Mouse (Mus musculus) adrenal gland, adult (tissue): ENCODE measurements around the gene Gm45844.
A peak's percentile ranks its signal among the peaks of the same experiment; 100 is the strongest.
"Not testable (repeated sequence)": the region's sequence is repeated elsewhere in the genome, so short reads cannot be mapped to it uniquely, and the experiment has no call there.

Source experiments
- DNase-seq, 2 experiments: peaks; one replicate each; pipeline ENCODE4 v3.0.0; 2022 to 2023; ENCODE audit warnings: low spot score in 1 of 2; ENCODE audit not compliant: inconsistent age in 2 of 2

Gene Gm45844

DNA sequence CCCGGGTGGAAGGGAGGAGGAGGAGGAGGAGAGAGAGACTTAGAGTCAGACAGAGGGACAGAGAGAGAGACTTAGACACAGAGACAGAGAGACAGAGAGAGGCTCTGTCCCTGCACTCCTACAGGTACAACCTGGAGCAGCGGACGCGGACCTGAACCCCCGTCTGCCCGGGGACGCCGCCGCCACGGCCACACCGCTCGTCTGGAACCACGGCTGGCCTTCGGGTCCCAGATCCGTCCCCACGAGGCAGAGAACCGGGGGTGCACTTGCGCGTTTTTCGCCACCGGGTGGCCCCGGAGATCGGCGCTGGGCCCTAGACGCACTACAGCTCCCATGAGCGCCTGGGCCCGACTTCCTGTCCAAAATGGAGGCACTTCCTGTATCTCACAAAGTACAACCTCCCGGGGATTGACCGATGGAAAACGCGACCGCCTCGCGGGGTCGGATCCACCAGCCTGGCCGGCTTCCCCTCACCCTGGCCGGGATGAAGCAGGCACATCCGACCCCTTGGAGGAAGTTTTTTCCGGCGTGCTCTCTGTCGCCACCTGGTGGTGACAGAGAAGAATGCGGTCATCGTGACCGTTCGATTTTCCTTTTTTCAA is at the start of gene Gm45844:
TSS of gene Gm45844 (minus strand) at position 324 of the 602 bp plus-strand sequence.
- DNase-seq, result peak; percentile 95 to 98

DNA sequence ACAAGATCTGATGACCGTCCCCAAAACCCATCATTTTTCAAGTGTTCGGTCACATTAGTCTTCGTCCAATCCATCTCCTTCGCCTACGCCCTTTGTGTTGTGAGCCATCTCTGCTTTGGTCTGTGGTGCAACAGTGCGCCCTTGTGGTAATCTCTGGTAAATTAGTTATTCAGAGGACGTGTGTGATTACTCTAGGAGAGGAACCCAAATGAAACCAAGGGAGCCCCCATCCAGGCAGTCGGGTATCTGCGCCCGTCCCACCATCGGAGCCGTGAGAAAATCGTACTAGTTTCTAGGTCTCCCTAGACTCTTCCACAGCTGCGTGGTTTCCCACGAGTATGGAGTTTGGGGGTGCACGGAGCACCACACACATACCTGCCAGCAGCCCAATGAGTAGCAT is 17.5 kb upstream of the Gm45844 start:
- DNase-seq, result peak; percentile 43 to 86

DNA sequence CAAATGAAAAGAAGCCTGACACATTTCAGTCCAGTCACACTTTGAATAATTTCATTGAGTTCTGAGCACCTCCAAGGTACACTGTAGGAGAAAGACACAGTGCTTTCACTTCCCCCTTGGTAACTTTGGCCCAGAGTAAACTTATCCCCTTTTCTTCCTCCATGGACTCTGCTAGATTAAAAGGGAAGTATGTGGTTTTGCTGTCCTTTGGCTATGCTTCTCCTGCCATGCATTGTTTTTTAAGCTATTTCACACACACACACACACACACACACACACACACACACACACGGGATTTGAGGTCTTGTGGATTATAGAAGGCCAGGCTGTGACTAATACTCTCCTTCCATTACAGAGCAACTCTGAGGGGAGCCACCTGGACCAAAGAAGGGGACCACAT is 3.3 kb upstream of the Gm45844 start:
- DNase-seq, result peak in 1 of 2 experiments; percentile 42

DNA sequence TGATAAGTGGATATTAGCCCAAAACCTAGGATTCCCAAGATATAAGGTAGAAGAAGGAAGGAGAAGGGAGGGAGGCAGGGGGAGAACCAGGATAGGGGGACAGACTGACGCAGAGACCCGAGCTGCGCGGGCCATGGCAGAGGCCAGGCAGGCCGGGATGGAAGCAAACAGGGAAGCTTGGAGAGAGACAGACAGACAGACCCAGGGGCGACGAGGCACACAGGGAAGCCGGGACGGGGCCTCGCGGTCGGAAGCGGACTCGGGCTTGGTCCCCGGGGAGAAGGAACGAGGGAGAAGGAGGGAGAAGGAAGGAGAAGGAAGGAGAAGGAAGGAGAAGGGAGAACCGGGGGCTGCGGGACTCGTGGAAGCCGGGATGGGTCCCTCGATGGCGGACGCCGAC is 533 bp downstream of the Gm45844 start:
- DNase-seq, result peak in 1 of 2 experiments; percentile 50

DNA sequence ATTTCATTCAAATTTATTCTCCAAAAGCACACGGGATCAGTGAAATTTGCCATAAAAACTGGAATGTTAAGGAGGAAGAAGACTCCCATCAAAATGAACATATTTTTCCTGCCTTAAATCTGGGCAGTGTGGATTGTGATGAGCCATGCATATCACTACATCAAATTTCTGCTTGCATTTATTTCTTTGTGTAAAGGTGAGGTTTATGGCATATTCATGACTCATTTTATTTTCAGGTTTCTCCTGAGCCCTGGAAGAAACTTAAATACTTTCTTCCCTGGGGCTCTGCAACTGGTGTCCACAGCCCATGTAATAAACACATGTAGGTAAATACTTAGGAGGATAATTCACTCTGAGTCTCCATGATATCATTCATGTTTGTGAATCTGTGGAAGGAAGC is 30.9 kb downstream of the Gm45844 start, which contains the start of gene Vmn2r29:
TSS of gene Vmn2r29 (minus strand) at position 101 of the 400 bp plus-strand sequence.
- not testable (repeated sequence) for DNase-seq

DNA sequence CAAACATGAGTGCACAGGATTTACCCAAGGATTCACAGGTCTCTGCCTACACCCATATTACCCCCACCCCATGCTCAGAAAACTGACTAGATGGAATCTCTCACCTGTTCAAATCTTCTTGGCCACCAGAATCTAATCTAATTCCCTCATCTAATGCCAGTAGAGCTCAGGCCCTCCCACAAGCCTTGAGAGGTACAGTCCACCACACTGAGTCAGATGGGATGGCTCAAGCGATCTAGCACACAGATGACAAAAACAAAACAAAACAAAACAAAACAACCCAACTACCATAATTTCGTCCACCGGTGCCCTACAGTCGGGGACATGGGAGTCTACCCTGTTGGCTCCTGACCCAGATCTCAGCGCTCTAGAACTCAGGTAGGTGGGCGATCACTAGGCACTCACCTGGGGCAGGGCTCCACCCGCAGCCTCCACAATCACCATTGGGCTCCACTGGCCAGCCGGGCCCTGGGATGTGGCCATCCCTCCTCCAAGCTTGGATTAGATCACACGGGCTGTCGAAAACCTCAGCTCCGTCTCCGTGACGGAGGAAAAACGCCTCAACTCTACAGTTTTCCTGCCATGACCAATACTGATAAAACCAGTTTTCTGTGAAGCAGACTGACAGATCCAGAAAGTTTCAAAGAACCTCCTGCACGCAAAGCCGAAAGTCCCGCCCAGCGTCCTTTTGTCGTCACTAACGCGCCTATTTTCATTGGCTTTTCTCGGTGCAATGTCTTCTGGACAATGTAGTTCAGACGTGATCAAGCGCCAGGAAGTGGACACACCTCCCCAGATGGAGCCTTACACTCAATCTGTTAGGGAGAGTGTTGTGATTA is 68.6 kb downstream of the Gm45844 start, which contains the start of gene Zfp772:
TSS of gene Zfp772 (minus strand) at position 686 of the 839 bp plus-strand sequence.
- DNase-seq, result peak; percentile 52 to 86

DNA sequence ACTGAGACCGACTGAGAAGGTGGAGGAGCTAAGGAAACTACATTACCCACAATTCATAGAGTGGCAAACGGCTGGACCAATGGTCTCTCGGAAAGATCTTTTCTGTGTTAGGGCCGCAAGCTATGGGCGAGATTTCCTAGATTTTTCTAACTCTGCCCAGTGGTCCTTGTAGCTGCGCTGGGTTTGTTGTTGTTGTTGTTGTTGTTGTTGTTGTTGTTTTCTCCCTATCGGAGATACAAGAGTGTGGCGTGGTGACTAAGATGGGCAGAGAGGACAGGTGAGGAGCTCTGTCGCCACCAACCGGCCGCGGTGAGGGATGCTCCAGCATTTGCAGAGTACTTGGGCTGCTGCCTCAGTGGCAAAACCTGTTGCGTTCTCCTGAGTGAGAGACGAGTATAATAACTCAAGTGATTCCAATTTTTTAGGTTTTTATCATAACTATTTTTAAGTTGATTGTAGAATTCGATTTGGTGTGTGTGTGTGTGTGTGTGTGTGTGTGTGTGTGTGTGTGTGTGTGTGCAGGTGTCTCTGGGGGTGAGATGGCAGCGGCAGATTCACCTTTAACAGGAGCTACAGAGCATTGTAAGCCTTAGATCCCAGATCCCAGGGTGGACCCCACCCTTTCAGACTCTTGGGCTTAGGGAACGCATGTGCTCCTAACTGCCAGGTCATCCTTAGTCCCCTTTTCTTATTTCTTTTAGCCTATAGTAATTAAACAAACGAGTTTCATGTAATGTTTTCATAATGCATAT is 89.7 kb downstream of the Gm45844 start:
- DNase-seq, result peak; percentile 65 to 89

DNA sequence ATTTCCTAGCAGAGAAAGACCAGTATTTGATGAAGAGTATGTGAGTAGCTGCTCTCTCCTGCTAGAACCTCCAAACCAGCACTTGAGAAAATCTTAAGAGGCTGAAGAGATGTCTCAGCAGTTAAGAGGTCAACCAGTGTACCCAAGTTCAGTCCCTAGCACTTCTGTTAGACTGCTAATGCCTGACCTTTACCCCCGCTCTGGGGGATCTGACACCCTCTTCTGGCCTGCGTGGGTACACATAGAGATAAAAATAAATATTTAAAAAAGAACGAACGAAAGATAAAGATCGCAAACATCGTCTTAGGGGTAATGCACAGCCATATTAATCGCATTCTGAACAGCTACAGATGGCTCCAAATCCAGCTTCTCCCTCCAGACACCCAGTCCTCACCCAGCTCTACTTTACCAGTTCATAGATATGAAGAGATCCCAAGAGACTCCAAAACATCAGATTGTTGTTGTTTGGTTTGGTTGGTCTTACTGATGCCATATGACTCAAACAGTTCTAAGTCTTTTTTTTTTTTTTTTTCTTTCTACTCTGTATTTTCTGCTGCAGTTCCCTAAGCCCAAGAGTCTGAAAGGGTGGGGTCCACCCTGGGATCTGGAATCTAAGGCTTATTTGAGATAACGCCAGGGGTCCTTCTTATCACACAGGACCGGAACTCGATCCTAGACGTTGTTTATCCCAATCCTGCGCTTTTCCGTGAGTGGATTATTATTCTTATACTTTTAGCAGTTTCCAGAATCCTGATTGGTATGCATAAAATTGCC is 90.5 kb downstream of the Gm45844 start:
- peak in 1 of 2 experiments; percentile 26 for DNase-seq

DNA sequence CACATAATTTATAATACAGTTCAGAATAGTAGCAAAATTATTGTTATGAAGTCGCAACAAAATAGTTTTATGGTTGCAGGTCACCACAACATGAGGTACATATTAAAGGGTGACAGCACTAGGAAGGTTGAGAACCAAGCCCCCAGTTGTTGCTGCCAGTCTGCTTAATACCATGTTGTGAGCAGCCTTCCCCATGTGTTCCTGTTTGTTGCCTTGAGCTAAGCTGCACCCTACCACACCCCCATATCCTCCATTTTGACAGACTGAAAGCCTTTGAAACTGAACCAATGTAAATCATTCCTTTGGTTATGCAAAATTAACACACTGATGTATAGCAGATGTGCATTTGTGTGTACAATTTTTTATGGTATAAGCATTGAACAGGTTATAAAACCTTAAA is 92.2 kb downstream of the Gm45844 start:
- no peak for DNase-seq

DNA sequence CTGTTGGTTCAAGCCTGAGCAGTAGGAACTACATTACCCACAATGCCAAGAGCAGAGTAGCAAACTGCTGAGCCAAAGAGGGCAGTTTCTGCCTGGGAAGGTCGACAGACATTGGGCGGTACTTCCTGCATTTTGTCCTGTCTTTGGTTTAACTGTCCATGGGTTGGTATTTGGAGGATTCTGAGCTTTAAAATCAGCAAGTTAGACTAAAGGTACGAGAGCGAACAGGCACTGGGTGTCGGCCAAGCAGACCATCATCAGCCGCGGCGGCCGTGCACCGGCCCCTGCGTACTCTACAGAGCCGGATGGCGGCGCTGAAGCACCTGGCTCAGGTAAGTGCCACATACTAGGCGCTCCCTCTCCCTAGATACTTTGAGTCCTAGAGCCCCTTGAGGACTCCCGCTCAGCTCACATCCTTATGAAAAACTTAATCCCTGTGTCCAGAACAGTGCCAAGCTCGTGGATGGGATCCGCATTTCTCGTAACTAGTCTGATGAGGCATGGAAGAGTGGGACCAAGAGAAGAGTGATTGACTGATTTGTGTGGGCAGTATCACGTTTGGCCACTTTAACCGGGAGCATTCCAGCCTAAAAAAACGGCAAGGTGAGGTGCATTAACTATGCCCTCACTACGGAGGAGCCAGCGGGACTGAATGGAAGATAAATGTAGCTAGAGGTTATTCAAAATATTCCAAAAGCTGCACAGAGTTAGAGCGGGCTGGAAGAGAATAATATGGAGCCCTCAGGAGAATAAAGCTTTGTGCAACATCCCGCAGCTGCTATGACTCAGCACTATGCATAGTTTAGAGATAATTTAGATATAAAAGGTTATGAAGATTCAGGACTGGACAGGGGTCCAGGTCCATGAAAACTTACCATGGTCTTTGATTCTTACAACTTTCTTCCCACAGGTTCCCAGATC is 106.6 kb downstream of the Gm45844 start, which contains the start of gene Zfp418:
TSS of gene Zfp418 (plus strand) at position 104 of the 921 bp plus-strand sequence.
- peak; percentile 67 to 88 for DNase-seq
